Mouse (Mus musculus): ENCODE results near the gene Clip3.

DNA sequence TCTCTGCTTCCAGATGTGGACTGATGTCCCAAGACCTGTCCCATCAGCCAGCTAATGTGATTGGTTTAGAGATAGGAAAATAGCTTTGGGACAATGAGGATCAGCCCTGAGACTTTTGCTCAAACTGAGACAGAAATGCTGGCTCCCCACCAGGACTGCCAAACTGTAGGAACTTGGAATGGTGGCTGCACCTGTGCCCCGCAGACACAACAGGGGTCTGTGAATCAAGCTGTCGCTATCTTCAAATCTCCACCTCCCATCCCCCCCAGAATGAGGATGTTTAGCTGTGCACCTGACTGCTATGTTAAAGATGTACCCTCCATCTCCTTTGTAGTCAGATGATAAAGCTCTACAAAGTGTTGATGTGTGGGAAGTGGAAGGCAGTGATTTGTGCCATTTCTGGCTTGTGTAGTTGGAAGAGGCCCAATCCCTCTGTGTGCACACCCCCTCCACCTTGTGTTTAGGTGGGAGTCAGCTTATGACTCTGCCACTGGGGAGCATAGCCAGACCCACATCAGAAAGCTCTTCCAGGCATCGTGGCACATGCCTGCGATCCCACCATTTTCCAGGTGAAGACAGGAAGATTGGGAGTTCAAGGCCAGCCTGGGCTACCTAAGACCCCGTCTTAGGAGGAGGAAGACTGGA, 32.9 kb downstream of the Clip3 start:
- TF ChIP-seq CTCF (conservative IDR thresholded peaks at IDR 0.05; ENCODE audit: low read length): no peak
- no peak for TF ChIP-seq POU5F1 (IDR thresholded peaks at IDR 0.05; ENCODE audit: borderline replicate concordance, low read length)
